Mouse (Mus musculus): ENCODE measurements around the gene Pih1h3b. TPM values are rescaled to one million over a fixed set of nuclear protein-coding genes. Genes with fewer than 3 reads are reported as not detected.

Gene Pih1h3b
- not detected for polyA plus RNA-seq (2017; shearing (Covaris generic))

GRCm38 (mm10) chrX:140062135-140062975, at the start of gene Pih1h3b, which contains the start of gene Nup62cl:
TSS of gene Pih1h3b (plus strand) at chrX:140062879.
TSS of gene Nup62cl (minus strand) at chrX:140062712.

Other genes with a start within 250 kb of the Pih1h3b start
- under 1 TPM in 1 of 2 experiments, not detected in 1; 0.47 TPM for gene Morc4, start 191.2 kb upstream of the Pih1h3b start, polyA plus RNA-seq (2017; shearing (Covaris generic))
- 10 to 100 TPM in 1 of 2 experiments, 1 to 10 TPM in 1; 8.6 to 10.8 TPM for gene Rbm41, start 64.3 kb upstream of the Pih1h3b start, polyA plus RNA-seq (2017; shearing (Covaris generic))
- gene Nup62cl, start 167 bp upstream of the Pih1h3b start, polyA plus RNA-seq (2017; shearing (Covaris generic)), result under 1 TPM in 1 of 2 experiments, not detected in 1; 0.16 TPM